Mouse (Mus musculus) cerebellum, postnatal 10 days (tissue): ENCODE data around the gene Sprr2h.

Experiments used
- DNase-seq, 2 experiments: peaks; one replicate each; pipeline ENCODE4 v3.0.0; 2021; ENCODE audit warnings: mixed read lengths in 2 of 2

Gene Sprr2h

GRCm38 (mm10) chr3:92385385-92385784, at the start of gene Sprr2h:
TSS of gene Sprr2h (plus strand) at chr3:92385685.
- no peak for DNase-seq

- no peak for DNase-seq
These were observed 49.2 kb upstream of the Sprr2h start for GRCm38 (mm10) chr3:92336278-92336677.

- DNase-seq, result no peak
These were observed 46.6 kb upstream of the Sprr2h start, which contains the start of gene Sprr2d for GRCm38 (mm10) chr3:92338840-92339239. TSS of gene Sprr2d (plus strand) at chr3:92339140.

GRCm38 (mm10) chr3:92351843-92352242, 33.6 kb upstream of the Sprr2h start, which contains the start of gene Sprr2e:
TSS of gene Sprr2e (plus strand) at chr3:92352143.
- no peak for DNase-seq

- DNase-seq, result no peak
These were observed 23.9 kb upstream of the Sprr2h start for GRCm38 (mm10) chr3:92361619-92362018.

- no peak for DNase-seq
These were observed 20.6 kb upstream of the Sprr2h start, which contains the start of gene Sprr2f for GRCm38 (mm10) chr3:92364887-92365286. TSS of gene Sprr2f (plus strand) at chr3:92365187.

GRCm38 (mm10) chr3:92373613-92374012, 11.9 kb upstream of the Sprr2h start:
- DNase-seq, result no peak

GRCm38 (mm10) chr3:92394301-92394700, 8.8 kb downstream of the Sprr2h start:
- peak in 1 of 2 experiments; percentile 1 for DNase-seq

GRCm38 (mm10) chr3:92407691-92408090, 22.2 kb downstream of the Sprr2h start, which contains the start of gene Sprr2i:
TSS of gene Sprr2i (plus strand) at chr3:92407991.
- no peak for DNase-seq

GRCm38 (mm10) chr3:92417782-92418181, 32.3 kb downstream of the Sprr2h start, which contains the start of gene Sprr2j-ps:
TSS of gene Sprr2j-ps (plus strand) at chr3:92418082.
- DNase-seq, result no peak

- DNase-seq, result no peak
These were observed 43.8 kb downstream of the Sprr2h start, which contains the start of gene Gm9774 for GRCm38 (mm10) chr3:92429323-92429722. TSS of gene Gm9774 (minus strand) at chr3:92429423.

- DNase-seq, result no peak
These were observed 46.8 kb downstream of the Sprr2h start, which contains the start of gene Sprr2k for GRCm38 (mm10) chr3:92432282-92432681. TSS of gene Sprr2k (plus strand) at chr3:92432582.
